Mouse (Mus musculus) urinary bladder, postnatal 0 days (tissue): ENCODE results near the gene Dcpp3. TPM values are rescaled to one million over a fixed set of nuclear protein-coding genes. Genes with fewer than 3 reads are reported as not detected.

Experiments used
- polyA plus RNA-seq: library from polyadenylated mRNA; unstranded; fragments of >200 nt; fragmentation: Nextera tagmentation; extraction: Ambion mirVana; gene quantifications from 2 replicates; pipeline ENCODE4 v1.2.1, GENCODE M21; 2015

Dcpp3 gene
- not detected in 2 replicates for polyA plus RNA-seq

GRCm38 (mm10) chr17:23917158-23917557, at the start of gene Dcpp3:
TSS of gene Dcpp3 (plus strand) at chr17:23917458.

GRCm38 (mm10) chr17:23867756-23868155, 49.5 kb upstream of the Dcpp3 start, which contains the start of gene Prss21:
TSS of gene Prss21 (plus strand) at chr17:23868056.

GRCm38 (mm10) chr17:23880576-23880975, 36.7 kb upstream of the Dcpp3 start, which contains the start of the genes Dcpp1 and Dcpp2:
TSS of gene Dcpp1 (plus strand) at chr17:23880876.
TSS of gene Dcpp2 (plus strand) at chr17:23880880.

GRCm38 (mm10) chr17:23941372-23941771, 24.1 kb downstream of the Dcpp3 start, which contains the start of gene Sbp:
TSS of gene Sbp (plus strand) at chr17:23941672.

GRCm38 (mm10) chr17:23955174-23955573, 37.9 kb downstream of the Dcpp3 start, which contains the start of gene Sbpl:
TSS of gene Sbpl (minus strand) at chr17:23955274.

Other genes with a start within 250 kb of the Dcpp3 start
- 272 and 288 TPM in 2 replicates for gene Hcfc1r1, start 243.9 kb upstream of the Dcpp3 start, polyA plus RNA-seq
- gene Thoc6, start 243.6 kb upstream of the Dcpp3 start, polyA plus RNA-seq: 18.7 and 18.8 TPM in 2 replicates
- gene Tnfrsf12a, start 240.0 kb upstream of the Dcpp3 start, polyA plus RNA-seq: 82.9 and 116 TPM in 2 replicates
- gene Cldn6, start 238.2 kb upstream of the Dcpp3 start, polyA plus RNA-seq: 0.15 and 0.33 TPM in 2 replicates
- not detected in 2 replicates for gene Cldn9, start 233.4 kb upstream of the Dcpp3 start, polyA plus RNA-seq
- 0.04 TPM in 1 of 2 replicates, not detected in the other for gene 1520401A03Rik, start 194.7 kb upstream of the Dcpp3 start, polyA plus RNA-seq
- gene Pkmyt1, start 191.1 kb upstream of the Dcpp3 start, polyA plus RNA-seq: 19.7 and 21.9 TPM in 2 replicates
- gene Paqr4, start 176.6 kb upstream of the Dcpp3 start, polyA plus RNA-seq: 21.7 and 28.3 TPM in 2 replicates
- gene Kremen2, start 171.6 kb upstream of the Dcpp3 start, polyA plus RNA-seq: 0.07 and 0.13 TPM in 2 replicates
- gene Flywch1, start 145.9 kb upstream of the Dcpp3 start, polyA plus RNA-seq: 26.5 and 28.3 TPM in 2 replicates
- gene Flywch2, start 131.4 kb upstream of the Dcpp3 start, polyA plus RNA-seq: 11.5 and 14.0 TPM in 2 replicates
- gene Srrm2, start 126.9 kb upstream of the Dcpp3 start, polyA plus RNA-seq: 230 and 239 TPM in 2 replicates
- 1,134 TPM in 2 replicates for gene Elob, start 88.3 kb upstream of the Dcpp3 start, polyA plus RNA-seq
- gene Prss33, start 81.4 kb upstream of the Dcpp3 start, polyA plus RNA-seq: not detected in 2 replicates
- 1.1 and 1.5 TPM in 2 replicates for gene Prss32, start 73.6 kb upstream of the Dcpp3 start, polyA plus RNA-seq
- 0.12 TPM in 1 of 2 replicates, not detected in the other for gene Prss41, start 73.3 kb upstream of the Dcpp3 start, polyA plus RNA-seq
- gene Prss21, start 49.4 kb upstream of the Dcpp3 start, polyA plus RNA-seq: not detected in 2 replicates
- not detected in 2 replicates for gene Dcpp1, start 36.6 kb upstream of the Dcpp3 start, polyA plus RNA-seq
- gene Dcpp2, start 36.6 kb upstream of the Dcpp3 start, polyA plus RNA-seq: not detected in 2 replicates
- not detected in 2 replicates for gene Sbp, start 24.2 kb downstream of the Dcpp3 start, polyA plus RNA-seq
- gene Sbpl, start 37.8 kb downstream of the Dcpp3 start, polyA plus RNA-seq: not detected in 2 replicates
- 0.11 TPM in 1 of 2 replicates, not detected in the other for gene Prss30, start 63.1 kb downstream of the Dcpp3 start, polyA plus RNA-seq
- gene Prss22, start 80.6 kb downstream of the Dcpp3 start, polyA plus RNA-seq: 14.5 and 15.4 TPM in 2 replicates
- 22.4 and 23.8 TPM in 2 replicates for gene Prss27, start 120.7 kb downstream of the Dcpp3 start, polyA plus RNA-seq
- gene Kctd5, start 156.0 kb downstream of the Dcpp3 start, polyA plus RNA-seq: 47.7 and 61.0 TPM in 2 replicates
- gene Pdpk1, start 233.5 kb downstream of the Dcpp3 start, polyA plus RNA-seq: 31.2 and 35.3 TPM in 2 replicates
- gene Amdhd2, start 246.3 kb downstream of the Dcpp3 start, polyA plus RNA-seq: 24.9 and 27.2 TPM in 2 replicates